Mouse (Mus musculus): ENCODE data around the gene Paqr5. TPM values are rescaled to one million over a fixed set of nuclear protein-coding genes. Genes with fewer than 3 reads are reported as not detected.

Gene Paqr5
- polyA plus RNA-seq, 1 experiment: 3.3 TPM

DNA sequence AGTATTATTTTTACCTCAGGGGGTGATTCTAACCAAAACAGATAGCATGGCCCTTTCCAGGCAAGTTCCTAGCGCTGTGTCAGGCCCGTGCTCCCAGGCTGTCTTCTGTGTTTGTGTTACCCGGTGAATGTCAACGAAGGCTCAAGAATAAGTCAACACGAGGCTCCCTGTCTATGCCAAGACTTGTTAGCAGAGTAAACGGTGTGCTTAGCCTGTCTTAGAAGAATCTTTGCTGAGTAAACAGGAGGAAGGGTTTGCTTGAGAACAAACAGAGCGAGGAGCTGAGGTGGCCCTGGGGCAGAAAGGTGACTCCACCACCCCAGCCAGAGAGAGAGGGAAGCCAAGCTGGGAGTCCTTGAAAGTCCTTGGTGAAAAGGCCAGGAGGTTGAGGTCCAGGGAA, 122.5 kb downstream of the Paqr5 start:
- Histone ChIP-seq H3K4me1 (ENCODE audit: control insufficient read depth, insufficient read depth, insufficient read length, low read length) (no peaks in the 10 kb centered on the region; the same call in 1 of the 2 replicates), H3K27ac (ENCODE audit: insufficient read depth, low read depth, low read length) (no peak overlapping the region), H3K4me3 (ENCODE audit: low read depth, low read length) (no peak overlapping the region), H3K27me3 (ENCODE audit: control insufficient read depth, insufficient read depth, low read length) (no peaks in the 10 kb centered on the region), H3K36me3 (ENCODE audit: control insufficient read depth, insufficient read depth, low read length) (no peaks in the 10 kb centered on the region)
- TF ChIP-seq POLR2A (IDR thresholded peaks at IDR 0.05; ENCODE audit: low read depth, low read length): no peak
- TF ChIP-seq CTCF (IDR thresholded peaks at IDR 0.05; ENCODE audit: extremely low read depth, insufficient read length, insufficient replicate concordance, low read depth, low read length): no peak
- 33% methylated on average over 7 of the region's 7 CpGs for WGBS

Other genes with a start within 250 kb of the Paqr5 start
- gene Rplp1, start 112.3 kb downstream of the Paqr5 start, polyA plus RNA-seq (2012; rRNA removed): 3,342 and 5,315 TPM in 2 replicates
- 2.3 and 6.5 TPM in 2 replicates for gene Kif23, start 80.1 kb downstream of the Paqr5 start, polyA plus RNA-seq (2012; rRNA removed)
- gene Glce, start 95.8 kb upstream of the Paqr5 start, polyA plus RNA-seq (2012; rRNA removed): 1.0 and 2.2 TPM in 2 replicates